Mouse (Mus musculus) left cerebral cortex, postnatal 25 days (tissue): Measurements from ENCODE around the gene Ccndbp1. TPM values are rescaled to one million over a fixed set of nuclear protein-coding genes. Genes with fewer than 3 reads are reported as not detected.
A peak's percentile ranks its signal among the peaks of the same experiment; 100 is the strongest.
"Not testable (repeated sequence)": the region's sequence is repeated elsewhere in the genome, so short reads cannot be mapped to it uniquely, and the experiment has no call there.

ENCODE experiments used
- DNase-seq, 2 experiments: peaks; one replicate each; pipeline ENCODE4 v3.0.0; 2022; ENCODE audit warnings: low spot score in 2 of 2, mixed read lengths in 1 of 2
- intact Hi-C: fragments of 180-260 bp; cut with DNase I; formaldehyde crosslinking; loops from one replicate; pipeline ENCODE4 v1.15.1; 2025
- total RNA-seq, 2 experiments: library from RNA; stranded (reverse); gene quantifications; 2 replicates each; pipeline ENCODE4 v1.2.3; 2021

Gene Ccndbp1
- total RNA-seq, result 10 to 100 TPM; 54.9 to 56.9 TPM

- peak; percentile 82 to 88 for DNase-seq
- intact Hi-C loops, result no loop called here
Measured at GRCm38 (mm10) chr2:121007925-121008663, at the start of gene Ccndbp1. TSS of gene Ccndbp1 (plus strand) at chr2:121008403.

GRCm38 (mm10) chr2:120959363-120959762 lies 48.8 kb upstream of the Ccndbp1 start:
- DNase-seq, result no peak
- intact Hi-C loops, result no loop called here

GRCm38 (mm10) chr2:120959827-120960226 lies 48.4 kb upstream of the Ccndbp1 start:
- no peak for DNase-seq

GRCm38 (mm10) chr2:120960261-120960660 lies 47.9 kb upstream of the Ccndbp1 start:
- intact Hi-C loops, result no loop called here
- no peak for DNase-seq

More at GRCm38 (mm10) chr2:120959827-120960226, 48.4 kb upstream of the Ccndbp1 start:
- intact Hi-C loops, result no loop called here

GRCm38 (mm10) chr2:120963110-120963509 lies 45.1 kb upstream of the Ccndbp1 start:
- no peak for DNase-seq
- intact Hi-C loops, result no loop called here

- intact Hi-C loops, result no loop called here
- no peak for DNase-seq
Measured at GRCm38 (mm10) chr2:120965486-120965885, 42.7 kb upstream of the Ccndbp1 start.

GRCm38 (mm10) chr2:120970045-120970539 lies 38.1 kb upstream of the Ccndbp1 start:
- DNase-seq, result no peak
- intact Hi-C loops, result no loop called here

GRCm38 (mm10) chr2:120970559-120971080 lies 37.6 kb upstream of the Ccndbp1 start, which contains the start of gene Ubr1:
TSS of gene Ubr1 (minus strand) at chr2:120970715.
- intact Hi-C loops, result no loop called here
- DNase-seq, result peak; percentile 87 to 89

- intact Hi-C loops, result no loop called here
Measured at GRCm38 (mm10) chr2:120971766-120972165, 36.4 kb upstream of the Ccndbp1 start.

GRCm38 (mm10) chr2:120972257-120972656 lies 35.9 kb upstream of the Ccndbp1 start:
- DNase-seq, intact Hi-C loops: not testable (repeated sequence)

More at GRCm38 (mm10) chr2:120971766-120972165, 36.4 kb upstream of the Ccndbp1 start:
- no peak for DNase-seq

GRCm38 (mm10) chr2:120972964-120973363 lies 35.2 kb upstream of the Ccndbp1 start:
- no peak for DNase-seq
- intact Hi-C loops, result no loop called here

GRCm38 (mm10) chr2:120976308-120976707 lies 31.9 kb upstream of the Ccndbp1 start:
- intact Hi-C loops, result no loop called here
- no peak for DNase-seq

GRCm38 (mm10) chr2:120976990-120977925 lies 30.9 kb upstream of the Ccndbp1 start, which contains the start of gene Tmem62:
TSS of gene Tmem62 (plus strand) at chr2:120977017.
- intact Hi-C loops, result no loop called here

GRCm38 (mm10) chr2:120977926-120978692 lies 30.1 kb upstream of the Ccndbp1 start:
- intact Hi-C loops, result no loop called here
- no peak for DNase-seq

More at GRCm38 (mm10) chr2:120976990-120977925, 30.9 kb upstream of the Ccndbp1 start, which contains the start of gene Tmem62:
- peak; percentile 54 to 60 for DNase-seq

- intact Hi-C loops, result no loop called here
- no peak for DNase-seq
Measured at GRCm38 (mm10) chr2:120978693-120979037, 29.5 kb upstream of the Ccndbp1 start.

- no peak for DNase-seq
- intact Hi-C loops, result no loop called here
Measured at GRCm38 (mm10) chr2:120979819-120980218, 28.4 kb upstream of the Ccndbp1 start.

- no peak for DNase-seq
- intact Hi-C loops, result no loop called here
Measured at GRCm38 (mm10) chr2:120980861-120981260, 27.3 kb upstream of the Ccndbp1 start.

GRCm38 (mm10) chr2:120983611-120984010 lies 24.6 kb upstream of the Ccndbp1 start:
- intact Hi-C loops, result no loop called here
- no peak for DNase-seq

- no peak for DNase-seq
- intact Hi-C loops, result no loop called here
Measured at GRCm38 (mm10) chr2:120985241-120985640, 23.0 kb upstream of the Ccndbp1 start.
